Mouse (Mus musculus) MEL (cell line): ENCODE data around the gene Tpcn1.

ENCODE experiments used
- CTCF ChIP-seq, 3 experiments: IDR thresholded peaks in 2 of 3; conservative IDR thresholded peaks in 1 of 3; 2 replicates each; pipeline ENCODE4 v1.5.1; 2011 to 2012; ENCODE audit warnings: low read length in 3 of 3, low read depth in 2 of 3, mild to moderate bottlenecking in 2 of 3, improper control_type of control experiment in 1 of 3, inconsistent platforms in 1 of 3, mixed read lengths in 1 of 3, moderate library complexity in 1 of 3; ENCODE audit not compliant: control insufficient read depth in 1 of 3, insufficient read depth in 1 of 3, poor library complexity in 1 of 3, severe bottlenecking in 1 of 3
- HCFC1 ChIP-seq: IDR thresholded peaks from 2 replicates; pipeline ENCODE4 v1.6.1; 2012; ENCODE audit warnings: low read depth, mild to moderate bottlenecking, inconsistent platforms, low read length, improper control_type of control experiment, moderate library complexity
- MAFK ChIP-seq: IDR thresholded peaks from 2 replicates; pipeline ENCODE4 v1.6.1; 2011; ENCODE audit warnings: low read depth, mild to moderate bottlenecking, low read length, improper control_type of control experiment, borderline replicate concordance
- MXI1 ChIP-seq: IDR thresholded peaks from 2 replicates; pipeline ENCODE4 v1.6.1; 2011; ENCODE audit warnings: mild to moderate bottlenecking, low read depth, low read length, improper control_type of control experiment
- MYC ChIP-seq: IDR thresholded peaks from 2 replicates; pipeline ENCODE4 v1.6.1; 2011; ENCODE audit warnings: low read depth, mild to moderate bottlenecking, low read length, improper control_type of control experiment, moderate library complexity

GRCm38 (mm10) chr5:120615903-120616302, 27.4 kb upstream of the Tpcn1 start:
- TF ChIP-seq HCFC1 (no peak), MYC (no peak), MAFK (no peak), MXI1 (no peak), CTCF (IDR thresholded peaks at IDR 0.05 in 2 of 3, conservative IDR thresholded peaks at IDR 0.05 in 1 of 3; ENCODE audit: control insufficient read depth in 1 of 3, insufficient read depth in 1 of 3, low read depth in 2 of 3, low read length in 3 of 3, poor library complexity in 1 of 3, severe bottlenecking in 1 of 3) (peak; percentile 62 to 89 (median 71))
